Mouse (Mus musculus) liver, postnatal 0 days (tissue): ENCODE measurements around the gene Imp4.

ENCODE experiments used
- CTCF ChIP-seq: sonication (generic); IDR thresholded peaks from 2 replicates; pipeline ENCODE4 v1.5.1; 2016; ENCODE audit warnings: antibody characterized with exemption, low read depth
- EP300 ChIP-seq: IDR thresholded peaks from 2 replicates; pipeline ENCODE4 v1.6.1; 2016; ENCODE audit warnings: antibody characterized with exemption, low read depth, mild to moderate bottlenecking

DNA sequence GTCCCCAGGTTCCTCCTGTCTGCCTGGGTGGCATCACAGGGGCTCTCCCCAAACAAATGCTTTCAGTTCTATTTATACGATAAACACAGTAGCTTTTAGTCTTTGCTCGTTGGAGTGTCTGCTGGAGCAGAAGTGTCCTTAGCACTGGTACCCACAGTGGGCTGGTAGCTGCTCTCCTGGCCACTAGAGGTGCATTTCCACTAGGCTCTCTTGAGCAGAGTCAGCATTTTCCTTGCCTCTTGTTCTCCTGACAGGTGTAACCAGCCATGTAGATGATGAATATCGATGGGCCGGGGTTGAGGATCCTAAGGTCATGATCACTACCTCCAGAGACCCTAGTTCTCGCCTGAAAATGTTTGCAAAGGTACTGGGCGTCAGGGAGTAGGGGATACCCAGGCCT, 3.5 kb downstream of the Imp4 start:
- TF ChIP-seq CTCF = no peak
- no peak for TF ChIP-seq EP300
